Mouse (Mus musculus) liver, postnatal 0 days (tissue): ENCODE results near the gene Pcdh7. TPM values are rescaled to one million over a fixed set of nuclear protein-coding genes. Genes with fewer than 3 reads are reported as not detected.

Experiments used
- ATAC-seq: fragments of 200-750 bp; cut with Nextera tagmentation; 2 replicates; pipeline ENCODE4 v1.8.0; 2017; ENCODE audit warnings: mild to moderate bottlenecking, moderate library complexity
- DNase-seq: peaks from one replicate; pipeline ENCODE4 v3.0.0-alpha.2; 2016
- H3K27ac ChIP-seq: fragments of 300-500 bp; sonication (generic); 2 replicates; pipeline ENCODE4 v1.5.1; 2014; ENCODE audit warnings: antibody characterized with exemption, moderate library complexity, mild to moderate bottlenecking, low read depth
- H3K27me3 ChIP-seq: fragments of 300-500 bp; sonication (generic); 2 replicates; pipeline ENCODE4 v1.6.1; 2014; ENCODE audit warnings: low read length, control low read depth, mixed read lengths; ENCODE audit not compliant: insufficient read depth
- H3K36me3 ChIP-seq: fragments of 300-500 bp; sonication (generic); replicated peaks from 2 replicates; pipeline ENCODE4 v1.6.1; 2014; ENCODE audit warnings: mild to moderate bottlenecking, control low read depth, low read length, moderate library complexity, mixed read lengths; ENCODE audit not compliant: insufficient read depth
- H3K4me1 ChIP-seq: fragments of 300-500 bp; sonication (generic); 2 replicates; pipeline ENCODE4 v1.6.1; 2014; ENCODE audit warnings: antibody characterized with exemption, mild to moderate bottlenecking, control low read depth; ENCODE audit not compliant: insufficient read depth
- H3K4me2 ChIP-seq: fragments of 300-500 bp; sonication (generic); 2 replicates; pipeline ENCODE4 v1.6.1; 2014; ENCODE audit warnings: low read depth, mild to moderate bottlenecking, low read length, moderate library complexity, mixed read lengths
- H3K4me3 ChIP-seq: fragments of 300-500 bp; sonication (generic); 2 replicates; pipeline ENCODE4 v1.5.1; 2014; ENCODE audit warnings: low read depth, low read length
- H3K9ac ChIP-seq: fragments of 300-500 bp; sonication (generic); replicated peaks from 2 replicates; pipeline ENCODE4 v1.6.1; 2014; ENCODE audit warnings: mild to moderate bottlenecking, moderate library complexity
- H3K9me3 ChIP-seq: fragments of 300-500 bp; sonication (generic); 2 replicates; pipeline ENCODE4 v1.6.1; 2016; ENCODE audit warnings: mild to moderate bottlenecking, control low read depth, low read length, mixed read lengths
- CTCF ChIP-seq: sonication (generic); IDR thresholded peaks from 2 replicates; pipeline ENCODE4 v1.5.1; 2016; ENCODE audit warnings: antibody characterized with exemption, low read depth
- EP300 ChIP-seq: IDR thresholded peaks from 2 replicates; pipeline ENCODE4 v1.6.1; 2016; ENCODE audit warnings: antibody characterized with exemption, low read depth, mild to moderate bottlenecking
- WGBS: fragments of 180-500 bp; shearing (Covaris S2); extraction: QIAGEN DNeasy Blood & Tissue Kit; methylation state at CpG from one replicate; pipeline ENCODE4 v1.1.7; 2014; ENCODE audit not compliant: insufficient replicate concordance; 5-methylcytosine and 5-hydroxymethylcytosine counted together
- polyA plus RNA-seq: library from polyadenylated mRNA; unstranded; fragments of >200 nt; fragmentation: Nextera tagmentation; extraction: Ambion mirVana; gene quantifications from 2 replicates; pipeline ENCODE4 v1.2.1, GENCODE M21; 2015

Pcdh7 gene
- polyA plus RNA-seq, 1 experiment from 2014 or later = 0.38 TPM

DNA sequence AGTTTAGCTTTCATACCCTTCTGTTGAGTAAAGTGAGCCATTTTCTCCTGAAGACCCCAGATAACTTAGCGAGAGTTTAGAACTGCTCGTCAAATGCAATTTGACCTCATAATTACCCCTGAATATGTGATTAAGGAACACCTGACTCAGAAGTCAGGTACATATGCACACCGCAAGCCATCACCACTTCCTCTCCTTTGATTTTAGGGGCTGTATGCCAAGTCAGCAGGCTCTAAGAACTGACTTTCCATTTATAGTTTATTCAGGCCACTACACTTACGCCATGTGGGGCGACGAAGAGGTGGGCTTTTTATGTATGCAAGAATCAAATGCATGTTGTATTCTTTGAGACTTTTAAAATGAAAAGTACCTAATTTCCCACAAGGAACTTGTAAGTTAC is 366.2 kb downstream of the Pcdh7 start:
- no peaks in the 10 kb centered on the region for H3K4me1 ChIP-seq
- H3K9me3 ChIP-seq = no peaks in the 10 kb centered on the region
- 80% methylated on average over 6 of the region's 6 CpGs for WGBS
- no peak overlapping the region for H3K9ac ChIP-seq
- H3K27ac ChIP-seq = no peak overlapping the region
- ATAC-seq (no peak), DNase-seq (no peak)
- no peaks in the 10 kb centered on the region for H3K27me3 ChIP-seq
- no peak for TF ChIP-seq CTCF
- TF ChIP-seq EP300 = no peak
- no peak overlapping the region for H3K4me3 ChIP-seq
- H3K36me3 ChIP-seq = no peaks in the 10 kb centered on the region
- no peak overlapping the region for H3K4me2 ChIP-seq

DNA sequence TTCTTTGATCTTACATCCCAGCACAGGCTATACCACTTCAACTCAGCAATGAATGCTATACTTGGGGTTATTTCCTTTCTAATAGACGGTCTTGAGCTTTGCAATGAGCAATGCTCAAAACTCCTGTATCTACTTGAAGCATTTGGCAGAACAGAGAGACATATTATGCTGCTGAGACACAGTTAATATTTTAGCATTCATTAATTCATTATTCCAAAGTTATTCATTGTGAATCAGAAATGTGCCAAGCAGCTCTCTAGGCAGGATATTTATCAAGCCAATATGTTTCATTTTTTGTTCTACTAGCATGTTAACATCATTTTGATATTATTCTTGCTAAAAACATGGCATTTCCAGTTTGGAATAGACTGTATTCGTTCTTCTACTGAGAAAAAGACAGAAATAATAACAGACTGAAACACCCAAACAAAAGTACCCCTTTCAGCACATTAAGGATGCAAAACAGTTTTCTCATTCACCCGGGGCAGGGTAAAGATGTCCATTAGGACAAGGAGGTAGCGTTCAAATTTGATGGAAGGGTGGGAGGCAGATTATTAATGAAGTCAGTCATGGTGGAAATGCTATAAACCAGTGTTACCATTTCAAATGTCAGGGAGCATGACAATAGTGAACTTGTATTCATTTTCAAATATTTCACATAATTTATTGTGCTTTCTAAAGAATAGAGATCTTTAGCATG is 391.0 kb downstream of the Pcdh7 start:
- no peak overlapping the region for H3K27ac ChIP-seq
- no peaks in the 10 kb centered on the region for H3K27me3 ChIP-seq
- ATAC-seq (no peak), DNase-seq (no peak)
- H3K4me2 ChIP-seq = no peak overlapping the region
- H3K36me3 ChIP-seq = no peaks in the 10 kb centered on the region
- H3K4me1 ChIP-seq = no peaks in the 10 kb centered on the region
- H3K9me3 ChIP-seq = no peaks in the 10 kb centered on the region
- no peak overlapping the region for H3K9ac ChIP-seq
- H3K4me3 ChIP-seq = no peak overlapping the region
- 71% methylated on average over 4 of the region's 4 CpGs for WGBS
- TF ChIP-seq CTCF = no peak
- TF ChIP-seq EP300 = no peak

DNA sequence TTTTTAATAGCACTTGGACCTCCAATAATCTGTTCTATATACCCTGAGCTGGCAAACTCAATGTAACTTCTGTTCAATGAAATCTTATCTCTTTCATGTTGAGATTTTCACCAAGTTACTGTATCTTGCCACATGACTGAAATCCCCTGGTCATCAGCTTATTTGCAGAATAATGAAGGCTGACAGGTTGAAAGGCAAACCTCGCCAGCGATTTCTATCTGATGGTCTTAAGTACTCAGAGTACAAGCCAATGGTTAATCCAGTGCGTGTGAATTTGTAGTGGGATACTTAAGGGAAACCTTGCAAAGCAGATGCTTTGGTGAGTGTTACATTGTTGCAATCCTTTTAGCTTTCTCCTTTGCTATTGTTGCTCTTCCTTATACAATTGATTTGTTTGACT is 398.3 kb downstream of the Pcdh7 start:
- Histone ChIP-seq H3K4me2 (no peak overlapping the region), H3K9me3 (no peaks in the 10 kb centered on the region), H3K27ac (no peak overlapping the region), H3K4me3 (no peak overlapping the region), H3K36me3 (no peaks in the 10 kb centered on the region), H3K4me1 (no peaks in the 10 kb centered on the region), H3K27me3 (no peaks in the 10 kb centered on the region), H3K9ac (no peak overlapping the region)
- WGBS = 79% methylated on average over 3 of the region's 3 CpGs
- DNase-seq = no peak
- ATAC-seq = no peak
- TF ChIP-seq CTCF (no peak), EP300 (no peak)

DNA sequence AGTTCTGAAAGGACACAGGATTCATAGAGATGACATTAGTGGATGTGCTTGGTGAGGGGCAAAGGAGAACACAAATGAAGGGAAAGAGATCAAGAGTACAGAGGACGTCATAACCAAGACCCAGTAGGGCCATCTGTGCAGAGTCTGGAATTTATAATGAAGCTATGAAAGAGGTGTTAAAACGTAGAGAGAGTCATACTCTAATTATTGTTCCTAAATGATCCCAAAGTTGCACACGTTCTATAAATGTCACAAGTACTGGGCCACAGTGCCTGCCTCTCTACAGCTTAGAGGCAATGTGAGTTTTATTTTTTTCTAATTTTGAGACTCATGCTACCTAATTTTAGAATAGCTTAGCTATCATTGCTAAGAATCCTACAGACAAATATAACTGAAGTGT is 400.1 kb downstream of the Pcdh7 start:
- 77% methylated on average over 3 of the region's 3 CpGs for WGBS

DNA sequence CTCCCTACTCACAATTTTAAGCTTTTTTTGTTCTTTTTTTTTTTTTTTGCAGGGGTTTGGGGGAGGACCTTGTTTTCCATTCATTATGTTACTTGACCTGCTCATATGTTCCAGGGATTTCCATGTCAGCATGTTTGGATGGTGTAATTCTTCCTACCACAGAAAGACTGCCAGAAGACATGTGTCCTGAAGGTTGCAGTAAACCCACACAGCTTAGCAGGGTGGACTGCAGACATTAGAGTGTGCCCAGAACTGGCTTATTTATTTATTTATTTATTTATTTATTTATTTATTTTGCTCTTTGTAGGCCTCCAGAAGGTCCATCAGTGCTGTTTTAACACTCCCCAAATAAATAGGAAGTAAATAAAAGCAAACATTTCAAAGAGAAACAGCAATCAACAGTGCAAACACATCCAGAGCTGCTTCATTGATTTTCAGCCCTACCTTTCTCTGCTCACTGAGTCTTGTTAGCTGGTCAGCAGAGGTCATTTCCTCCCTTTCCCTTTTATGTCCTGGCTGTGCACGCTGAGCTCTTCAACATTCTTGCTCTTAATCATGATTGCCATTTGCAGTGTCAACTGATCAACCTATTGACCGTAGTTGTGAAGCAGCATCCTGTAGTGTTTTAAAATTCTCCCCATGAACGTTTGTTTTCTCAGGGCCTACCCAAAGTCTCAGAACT is 401.3 kb downstream of the Pcdh7 start:
- H3K36me3 ChIP-seq = no peaks in the 10 kb centered on the region
- H3K9me3 ChIP-seq = no peaks in the 10 kb centered on the region
- H3K4me3 ChIP-seq = no peak overlapping the region
- no peak overlapping the region for H3K27ac ChIP-seq
- H3K4me2 ChIP-seq = no peak overlapping the region
- WGBS = 37% methylated on average over 3 of the region's 3 CpGs
- DNase-seq (no peak), ATAC-seq (no peak)
- TF ChIP-seq CTCF (no peak), EP300 (no peak)
- H3K27me3 ChIP-seq = no peaks in the 10 kb centered on the region
- no peaks in the 10 kb centered on the region for H3K4me1 ChIP-seq
- H3K9ac ChIP-seq = no peak overlapping the region

More for the DNA sequence above, 400.1 kb downstream of the Pcdh7 start:
- Histone ChIP-seq H3K36me3 (no peaks in the 10 kb centered on the region), H3K9me3 (no peaks in the 10 kb centered on the region), H3K4me1 (no peaks in the 10 kb centered on the region), H3K27ac (no peak overlapping the region), H3K4me2 (no peak overlapping the region), H3K27me3 (no peaks in the 10 kb centered on the region), H3K4me3 (no peak overlapping the region), H3K9ac (no peak overlapping the region)
- DNase-seq = no peak
- TF ChIP-seq EP300 (no peak), CTCF (no peak)
- ATAC-seq = no peak

DNA sequence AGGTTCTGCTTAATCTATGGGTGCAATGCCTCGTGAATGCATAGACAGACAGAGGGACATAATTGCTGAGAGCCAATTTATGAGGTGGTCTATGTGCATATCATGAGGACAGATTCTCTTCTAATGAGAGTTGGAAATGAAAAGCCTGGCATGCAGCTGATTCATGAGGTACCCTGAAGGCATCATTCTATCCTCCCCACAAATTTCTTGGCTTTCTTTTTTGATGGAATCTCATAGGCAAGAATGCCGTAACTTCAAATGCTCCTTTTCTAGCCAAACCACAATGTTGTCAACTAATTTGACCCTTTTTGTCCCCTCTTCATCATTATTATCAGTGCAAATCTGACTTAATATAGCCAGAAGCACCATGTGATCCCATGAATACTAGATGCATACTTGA is 426.1 kb downstream of the Pcdh7 start:
- 63% methylated on average over 2 of the region's 2 CpGs for WGBS
- no peaks in the 10 kb centered on the region for H3K27me3 ChIP-seq
- H3K4me3 ChIP-seq = no peak overlapping the region
- ATAC-seq = no peak
- no peaks in the 10 kb centered on the region for H3K36me3 ChIP-seq
- H3K4me2 ChIP-seq = no peak overlapping the region
- no peak overlapping the region for H3K27ac ChIP-seq
- TF ChIP-seq EP300 = no peak
- TF ChIP-seq CTCF = no peak
- DNase-seq = no peak
- H3K9ac ChIP-seq = no peak overlapping the region
- no peaks in the 10 kb centered on the region for H3K9me3 ChIP-seq
- no peaks in the 10 kb centered on the region for H3K4me1 ChIP-seq
